Mouse (Mus musculus): ENCODE results near the gene Psmd14. TPM values are rescaled to one million over a fixed set of nuclear protein-coding genes. Genes with fewer than 3 reads are reported as not detected.

Gene Psmd14
- 10 to 100 TPM; 54.2 to 74.1 TPM for total RNA-seq (2021)
- long read RNA-seq, experiment 1, transcript Psmd14-201 (12 exons, 1,541 nt): major isoform, 89 of 98 reads
- long read RNA-seq, experiment 1, partial matches to known transcripts: 2 of 98 reads
- long read RNA-seq, experiment 1, other reads (novel, unspliced or antisense): 7 of 98 reads
- long read RNA-seq, experiment 2, transcript Psmd14-201 (12 exons, 1,541 nt): major isoform, 87 of 94 reads
- long read RNA-seq, experiment 2, partial matches to known transcripts: 3 of 94 reads
- long read RNA-seq, experiment 2, other reads (novel, unspliced or antisense): 3 of 94 reads

GRCm38 (mm10) chr2:61711108-61712040, at the start of gene Psmd14:
Gene Psmd14 (plus strand): TSS chr2:61711694.
- peak; percentile 90 for DNase-seq

- DNase-seq: no peak
Measured at GRCm38 (mm10) chr2:61662833-61663232, 48.7 kb upstream of the Psmd14 start.

- DNase-seq: no peak
Measured at GRCm38 (mm10) chr2:61663573-61664241, 47.8 kb upstream of the Psmd14 start.

- no peak for DNase-seq
Measured at GRCm38 (mm10) chr2:61667420-61667819, 44.1 kb upstream of the Psmd14 start.

GRCm38 (mm10) chr2:61668260-61668659, 43.2 kb upstream of the Psmd14 start:
- no peak for DNase-seq

- DNase-seq: no peak
Measured at GRCm38 (mm10) chr2:61674555-61674954, 36.9 kb upstream of the Psmd14 start.

GRCm38 (mm10) chr2:61681572-61681971, 29.9 kb upstream of the Psmd14 start:
- DNase-seq: no peak

GRCm38 (mm10) chr2:61686533-61686932, 25.0 kb upstream of the Psmd14 start:
- DNase-seq: no peak

- no peak for DNase-seq
Measured at GRCm38 (mm10) chr2:61689086-61689485, 22.4 kb upstream of the Psmd14 start.

GRCm38 (mm10) chr2:61709570-61709969, 1.9 kb upstream of the Psmd14 start:
- no peak for DNase-seq

GRCm38 (mm10) chr2:61712526-61712925, 1.0 kb downstream of the Psmd14 start:
- no peak for DNase-seq

GRCm38 (mm10) chr2:61722401-61722982, 11.0 kb downstream of the Psmd14 start:
- no peak for DNase-seq

- no peak for DNase-seq
Measured at GRCm38 (mm10) chr2:61732802-61733486, 21.4 kb downstream of the Psmd14 start.

- DNase-seq: no peak
Measured at GRCm38 (mm10) chr2:61734175-61734574, 22.7 kb downstream of the Psmd14 start.

- no peak for DNase-seq
Measured at GRCm38 (mm10) chr2:61746051-61746450, 34.6 kb downstream of the Psmd14 start.

- DNase-seq: no peak
Measured at GRCm38 (mm10) chr2:61746580-61746979, 35.1 kb downstream of the Psmd14 start.

- DNase-seq: no peak
Measured at GRCm38 (mm10) chr2:61747411-61747810, 35.9 kb downstream of the Psmd14 start.

- DNase-seq: no peak
Measured at GRCm38 (mm10) chr2:61750702-61751101, 39.2 kb downstream of the Psmd14 start.

GRCm38 (mm10) chr2:61751286-61751685, 39.8 kb downstream of the Psmd14 start:
- no peak for DNase-seq

GRCm38 (mm10) chr2:61752362-61752761, 40.9 kb downstream of the Psmd14 start:
- DNase-seq: no peak

GRCm38 (mm10) chr2:61754989-61755388, 43.5 kb downstream of the Psmd14 start:
- DNase-seq: no peak

Data from gastrocnemius, postnatal 25 days (tissue).